ENCODE assay signal across 18 mouse cellular contexts in genomic region chr17:78676813-78677212, GRCm38 (mm10).
DNase-seq lines count a peak whose midpoint lies in the region; ATAC-seq and TF ChIP-seq lines count a peak whose summit lies in the region.
"Had no signal": no experiment of that assay in that cellular context is flagged by ENCODE, and none has a peak within 500 bp of the region (broad histone marks: within the 10 kb centered on the region; RNA-seq: fewer than 3 reads in every experiment).

No protein-coding gene starts in this region.

- H3K4me3 ChIP-seq in heart, embryonic 12.5 days, result no peak overlapping the region
- H3K4me3 ChIP-seq in kidney, adult 2 months (ENCODE audit: insufficient read depth, low read depth, low read length), result no peak overlapping the region
- H3K4me3 ChIP-seq: forebrain, embryonic 10.5 days; limb, embryonic 15.5 days; midbrain, embryonic 10.5 days; neural tube, embryonic 13.5 days had no signal

- no peak for TF ChIP-seq POLR2A in kidney, adult 2 months (IDR thresholded peaks at IDR 0.05; ENCODE audit: low read depth, low read length)

- no peak for TF ChIP-seq CTCF in kidney, adult 2 months (conservative IDR thresholded peaks at IDR 0.05; ENCODE audit: insufficient read depth, insufficient read length, low read depth, low read length)

- H3K27ac ChIP-seq in heart, embryonic 12.5 days (ENCODE audit: poor library complexity, severe bottlenecking), result peak overlapping the region; percentile 80
- H3K27ac ChIP-seq in kidney, adult 2 months (ENCODE audit: insufficient read depth, low read depth, low read length), result no peak overlapping the region
- H3K27ac ChIP-seq: forebrain, embryonic 10.5 days; hindbrain, embryonic 14.5 days; limb, embryonic 15.5 days; midbrain, embryonic 10.5 days; neural tube, embryonic 13.5 days had no signal

- H3K9ac ChIP-seq in heart, embryonic 12.5 days, result peak overlapping the region; percentile 30; the same call in 1 of the 2 replicates
- H3K9ac ChIP-seq: hindbrain, embryonic 14.5 days; limb, embryonic 15.5 days; liver, postnatal 0 days; neural tube, embryonic 13.5 days had no signal

- H3K4me2 ChIP-seq in heart, embryonic 12.5 days, result peak overlapping the region; percentile 41
- H3K4me2 ChIP-seq: hindbrain, embryonic 14.5 days; limb, embryonic 15.5 days; neural tube, embryonic 13.5 days had no signal

- peaks cover 37% of the 10 kb centered on the region for H3K4me1 ChIP-seq in heart, embryonic 12.5 days (replicated peaks)
- H3K4me1 ChIP-seq in kidney, adult 2 months (ENCODE audit: control insufficient read depth, insufficient read depth, low read length), result no peaks in the 10 kb centered on the region
- H3K4me1 ChIP-seq: forebrain, embryonic 10.5 days; limb, embryonic 15.5 days; midbrain, embryonic 10.5 days; neural tube, embryonic 13.5 days had no signal

- intact Hi-C loops in heart, postnatal 25 days (cut with DNase I), result no loop called here
- intact Hi-C loops in left cerebral cortex, postnatal 10 days (cut with DNase I), result loop anchor here (10.0 kb wide), 1 partner anchor 58 kb away; the partner anchor contains the start of gene Strn
- intact Hi-C loops in left cerebral cortex, postnatal 14 days (cut with DNase I), result loop anchor here (5.0 kb wide), 1 partner anchor 60 kb away; the partner anchor contains the start of gene Strn

- WGBS in heart, embryonic 12.5 days, result 45% methylated on average over 11 of the region's 11 CpGs
- WGBS in kidney, adult 2 months, result 84% methylated on average over 11 of the region's 11 CpGs

- no peaks in the 10 kb centered on the region for H3K9me3 ChIP-seq in heart, embryonic 12.5 days (replicated peaks)
- H3K9me3 ChIP-seq: forebrain, embryonic 10.5 days; limb, embryonic 15.5 days; midbrain, embryonic 10.5 days; neural tube, embryonic 13.5 days had no signal

- H3K27me3 ChIP-seq in heart, embryonic 12.5 days (replicated peaks), result no peaks in the 10 kb centered on the region
- no peaks in the 10 kb centered on the region for H3K27me3 ChIP-seq in kidney, adult 2 months (replicated peaks; ENCODE audit: control insufficient read depth, insufficient read depth, low read length)
- H3K27me3 ChIP-seq: limb, embryonic 15.5 days; neural tube, embryonic 13.5 days had no signal

- peaks cover 22% of the 10 kb centered on the region for H3K36me3 ChIP-seq in heart, embryonic 12.5 days
- peaks cover 2% of the 10 kb centered on the region; the same call in 1 of the 2 replicates for H3K36me3 ChIP-seq in kidney, adult 2 months (ENCODE audit: control insufficient read depth, insufficient read depth, low read length)

- no peak for ATAC-seq in heart, embryonic 12.5 days (ENCODE audit: insufficient number of reproducible peaks, low FRiP score)
- ATAC-seq: intestine, postnatal 0 days; liver, postnatal 0 days had no signal

- DNase-seq in heart, postnatal 25 days (ENCODE audit: low spot score), result no peak
- DNase-seq in left cerebral cortex, adult 11 months (ENCODE audit: low spot score), result peak; percentile 42
- no peak for DNase-seq in left cerebral cortex, postnatal 10 days (ENCODE audit: extremely low spot score in 1 of 2, low spot score in 2 of 2)
- DNase-seq in left cerebral cortex, postnatal 14 days (ENCODE audit: low spot score in 2 of 2), result peak; percentile 52 to 66
- DNase-seq in telencephalon, adult 2 months (ENCODE audit: low read depth, low spot score), result peak; percentile 88
- DNase-seq in kidney, adult 2 months, result no peak
- no peak for DNase-seq in kidney, adult 9 months
- DNase-seq: B cell, adult 2 months; kidney, postnatal 4 days; liver, postnatal 0 days; thymus, adult 18-20 months had no signal

Comparison
In these comparisons a context has a peak if more than half of its experiments do, and no peak if none do; other contexts are left out.
1. DNase-seq: peak in left cerebral cortex, adult 11 months (single experiment), left cerebral cortex, postnatal 14 days (2 of 2) and telencephalon, adult 2 months (single experiment); none in heart, postnatal 25 days (single experiment), left cerebral cortex, postnatal 10 days (0 of 2), kidney, adult 2 months (single experiment) and kidney, adult 9 months (single experiment).